Mouse (Mus musculus): ENCODE results near the gene Dohh. TPM values are rescaled to one million over a fixed set of nuclear protein-coding genes. Genes with fewer than 3 reads are reported as not detected.
A peak's percentile ranks its signal among the peaks of the same experiment; 100 is the strongest.

The Dohh gene
- polyA plus RNA-seq, 1 experiment from 2014 or later, result 61.4 TPM

- peak overlapping the region; percentile 82 for H3K27ac ChIP-seq (replicated peaks; ENCODE audit: low read depth, low read length)
- H3K9me3 ChIP-seq (ENCODE audit: control insufficient read depth, low read length), result no peaks in the 10 kb centered on the region
- DNase-seq (ENCODE audit: low spot score) (no peak), ATAC-seq (ENCODE audit: low read depth) (no peak)
- peak overlapping the region; percentile 47; the same call in 1 of the 2 replicates for H3K9ac ChIP-seq (ENCODE audit: low read depth, low read length)
- peaks cover 85% of the 10 kb centered on the region for H3K36me3 ChIP-seq (ENCODE audit: control insufficient read depth, insufficient read depth, low read length)
- H3K4me1 ChIP-seq (ENCODE audit: control insufficient read depth, insufficient read depth, low read length), result peaks cover 42% of the 10 kb centered on the region
- no peak overlapping the region for H3K4me2 ChIP-seq (ENCODE audit: low read depth, low read length)
- no peaks in the 10 kb centered on the region for H3K27me3 ChIP-seq (replicated peaks; ENCODE audit: control insufficient read depth, insufficient read depth, low read length)
- 67% methylated on average over 10 of the region's 10 CpGs for WGBS
- no peak overlapping the region for H3K4me3 ChIP-seq (ENCODE audit: low read depth, low read length)
Observed at GRCm38 (mm10) chr10:81403511-81403910, 19.3 kb downstream of the Dohh start.

DNA sequence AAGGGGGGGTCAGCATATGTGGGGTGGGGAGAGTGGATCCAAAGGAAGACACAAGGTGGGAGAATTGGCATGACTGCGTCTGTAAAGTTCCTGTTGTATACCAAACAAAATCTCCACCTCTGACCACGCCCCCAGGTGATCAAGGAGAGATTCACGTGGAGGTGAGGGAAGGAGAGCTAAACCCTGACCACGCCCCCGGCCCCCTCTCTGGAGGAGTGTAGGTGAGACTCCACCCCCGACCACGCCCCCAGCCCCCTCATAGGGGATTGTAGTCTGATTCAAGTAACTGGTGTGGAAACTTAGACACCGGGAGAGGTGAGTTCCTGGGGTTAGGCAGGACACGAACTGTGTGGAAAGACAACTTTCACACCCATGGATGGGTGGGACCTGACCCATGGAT lies 19.9 kb downstream of the Dohh start:
- peaks cover 87% of the 10 kb centered on the region for H3K36me3 ChIP-seq (ENCODE audit: control insufficient read depth, insufficient read depth, low read length)
- no peaks in the 10 kb centered on the region for H3K9me3 ChIP-seq (ENCODE audit: control insufficient read depth, low read length)
- DNase-seq (ENCODE audit: low spot score) (no peak), ATAC-seq (ENCODE audit: low read depth) (no peak)
- no peak overlapping the region for H3K4me3 ChIP-seq (ENCODE audit: low read depth, low read length)
- no peak overlapping the region for H3K9ac ChIP-seq (ENCODE audit: low read depth, low read length)
- H3K27me3 ChIP-seq (replicated peaks; ENCODE audit: control insufficient read depth, insufficient read depth, low read length), result no peaks in the 10 kb centered on the region
- H3K4me1 ChIP-seq (ENCODE audit: control insufficient read depth, insufficient read depth, low read length), result peaks cover 46% of the 10 kb centered on the region
- H3K27ac ChIP-seq (replicated peaks; ENCODE audit: low read depth, low read length), result no peak overlapping the region
- WGBS, result 30% methylated on average over 6 of the region's 9 CpGs
- no peak overlapping the region for H3K4me2 ChIP-seq (ENCODE audit: low read depth, low read length)

DNA sequence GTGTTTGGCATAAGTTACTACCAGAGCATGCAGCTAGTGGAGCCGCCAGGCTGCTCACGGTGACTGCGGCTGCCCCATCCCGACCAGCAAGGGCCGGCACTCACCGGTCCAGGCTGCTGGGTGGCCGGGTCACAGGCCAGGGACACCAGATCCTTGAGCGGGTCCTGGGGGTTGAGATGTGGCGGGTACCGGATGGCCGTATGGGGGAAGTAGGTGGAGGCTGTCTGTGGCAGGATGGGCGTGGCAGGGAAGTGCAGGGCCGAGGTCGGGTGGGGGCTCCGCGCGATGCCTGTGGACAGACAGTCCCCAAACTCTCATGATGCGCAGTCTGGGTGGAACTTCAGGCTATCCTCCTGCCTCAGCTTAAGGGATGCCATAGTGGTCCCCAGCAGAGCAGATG lies 20.5 kb downstream of the Dohh start:
- ATAC-seq (ENCODE audit: low read depth) (no peak), DNase-seq (ENCODE audit: low spot score) (no peak)
- H3K27ac ChIP-seq (replicated peaks; ENCODE audit: low read depth, low read length), result no peak overlapping the region
- no peaks in the 10 kb centered on the region for H3K27me3 ChIP-seq (replicated peaks; ENCODE audit: control insufficient read depth, insufficient read depth, low read length)
- no peak overlapping the region for H3K4me2 ChIP-seq (ENCODE audit: low read depth, low read length)
- H3K9me3 ChIP-seq (ENCODE audit: control insufficient read depth, low read length), result no peaks in the 10 kb centered on the region
- H3K36me3 ChIP-seq (ENCODE audit: control insufficient read depth, insufficient read depth, low read length), result peaks cover 80% of the 10 kb centered on the region
- 60% methylated on average over 16 of the region's 18 CpGs for WGBS
- peaks cover 51% of the 10 kb centered on the region for H3K4me1 ChIP-seq (ENCODE audit: control insufficient read depth, insufficient read depth, low read length)
- no peak overlapping the region for H3K4me3 ChIP-seq (ENCODE audit: low read depth, low read length)
- no peak overlapping the region for H3K9ac ChIP-seq (ENCODE audit: low read depth, low read length)

GRCm38 (mm10) chr10:81405588-81406201 lies 21.5 kb downstream of the Dohh start:
- H3K27me3 ChIP-seq (replicated peaks; ENCODE audit: control insufficient read depth, insufficient read depth, low read length), result no peaks in the 10 kb centered on the region
- H3K4me1 ChIP-seq (ENCODE audit: control insufficient read depth, insufficient read depth, low read length), result peaks cover 52% of the 10 kb centered on the region
- no peak overlapping the region for H3K9ac ChIP-seq (ENCODE audit: low read depth, low read length)
- no peak overlapping the region for H3K27ac ChIP-seq (replicated peaks; ENCODE audit: low read depth, low read length)
- H3K4me2 ChIP-seq (ENCODE audit: low read depth, low read length), result no peak overlapping the region
- no peak for DNase-seq (ENCODE audit: low spot score)
- H3K9me3 ChIP-seq (ENCODE audit: control insufficient read depth, low read length), result no peaks in the 10 kb centered on the region
- H3K4me3 ChIP-seq (ENCODE audit: low read depth, low read length), result no peak overlapping the region
- peaks cover 71% of the 10 kb centered on the region for H3K36me3 ChIP-seq (ENCODE audit: control insufficient read depth, insufficient read depth, low read length)
- no peak for ATAC-seq (ENCODE audit: low read depth)
- WGBS, result 46% methylated on average over 13 of the region's 13 CpGs

GRCm38 (mm10) chr10:81406504-81407440 lies 22.5 kb downstream of the Dohh start:
- H3K4me2 ChIP-seq (ENCODE audit: low read depth, low read length), result peak overlapping the region; percentile 41
- DNase-seq (ENCODE audit: low spot score), result no peak
- peaks cover 64% of the 10 kb centered on the region for H3K36me3 ChIP-seq (ENCODE audit: control insufficient read depth, insufficient read depth, low read length)
- H3K4me3 ChIP-seq (ENCODE audit: low read depth, low read length), result peak overlapping the region; percentile 9; the same call in 1 of the 2 replicates
- H3K9ac ChIP-seq (ENCODE audit: low read depth, low read length), result peak overlapping the region; percentile 41; the same call in 1 of the 2 replicates
- peaks cover 51% of the 10 kb centered on the region for H3K4me1 ChIP-seq (ENCODE audit: control insufficient read depth, insufficient read depth, low read length)
- no peak overlapping the region for H3K27ac ChIP-seq (replicated peaks; ENCODE audit: low read depth, low read length)
- no peaks in the 10 kb centered on the region for H3K27me3 ChIP-seq (replicated peaks; ENCODE audit: control insufficient read depth, insufficient read depth, low read length)
- WGBS, result 29% methylated on average over 17 of the region's 24 CpGs
- no peaks in the 10 kb centered on the region for H3K9me3 ChIP-seq (ENCODE audit: control insufficient read depth, low read length)
- no peak for ATAC-seq (ENCODE audit: low read depth)

DNA sequence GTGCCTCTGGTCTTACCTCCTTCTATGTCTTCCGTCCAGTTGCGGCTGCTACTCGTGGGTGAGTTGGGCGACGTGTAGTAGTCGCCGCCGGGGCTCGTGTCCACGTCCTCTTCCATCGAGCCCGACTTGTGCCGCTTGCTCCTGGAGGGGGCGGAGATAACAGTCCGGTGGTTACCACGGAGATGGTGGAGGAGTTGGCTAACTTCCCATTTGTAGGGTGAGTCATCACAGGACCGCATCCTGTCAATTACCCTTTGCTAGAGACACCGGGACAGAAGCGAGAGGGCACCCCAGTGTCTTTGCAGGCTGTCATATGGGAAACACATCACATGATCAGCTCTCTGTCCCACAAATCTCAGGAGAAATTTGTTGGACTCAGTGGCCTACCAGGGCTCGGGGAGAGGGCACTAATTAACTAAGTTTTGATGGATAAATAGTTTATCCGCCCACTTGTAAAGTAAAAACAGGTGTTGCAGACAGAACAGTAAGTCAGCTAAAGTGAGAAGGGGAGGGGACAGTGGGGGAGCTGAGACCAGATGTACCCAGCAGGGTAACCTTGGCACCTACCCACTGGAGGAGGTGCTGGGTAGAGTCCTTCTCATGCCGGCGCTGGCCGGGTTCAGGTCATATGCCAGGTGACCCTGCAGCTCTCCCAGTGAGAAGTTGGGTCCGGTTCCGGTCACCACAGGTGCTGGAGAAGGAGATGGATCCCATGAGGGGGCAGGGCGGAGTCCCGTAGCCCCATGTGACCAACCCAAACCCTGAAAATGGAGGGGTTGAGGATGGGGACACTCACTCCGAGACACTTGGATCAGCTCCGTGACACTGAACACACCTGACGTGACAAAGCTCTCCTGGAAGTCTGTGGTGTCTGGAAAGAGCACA lies 23.6 kb downstream of the Dohh start:
- Histone ChIP-seq H3K9me3 (ENCODE audit: control insufficient read depth, low read length) (no peaks in the 10 kb centered on the region), H3K9ac (ENCODE audit: low read depth, low read length) (peak overlapping the region; percentile 41; the same call in 1 of the 2 replicates), H3K4me3 (ENCODE audit: low read depth, low read length) (peak overlapping the region; percentile 9; the same call in 1 of the 2 replicates), H3K4me2 (ENCODE audit: low read depth, low read length) (peak overlapping the region; percentile 41), H3K27ac (replicated peaks; ENCODE audit: low read depth, low read length) (peak overlapping the region; percentile 46; the same call in 1 of the 2 replicates), H3K36me3 (ENCODE audit: control insufficient read depth, insufficient read depth, low read length) (peaks cover 67% of the 10 kb centered on the region), H3K27me3 (replicated peaks; ENCODE audit: control insufficient read depth, insufficient read depth, low read length) (no peaks in the 10 kb centered on the region), H3K4me1 (ENCODE audit: control insufficient read depth, insufficient read depth, low read length) (peaks cover 50% of the 10 kb centered on the region)
- peak; percentile 93 for DNase-seq (ENCODE audit: low spot score)
- WGBS, result 23% methylated on average over 31 of the region's 31 CpGs
- ATAC-seq (ENCODE audit: low read depth), result peak; percentile 15; the same call in 1 of the 2 replicates

- 61% methylated on average over 13 of the region's 13 CpGs for WGBS
Observed at GRCm38 (mm10) chr10:81408424-81408729, 24.1 kb downstream of the Dohh start.

DNA sequence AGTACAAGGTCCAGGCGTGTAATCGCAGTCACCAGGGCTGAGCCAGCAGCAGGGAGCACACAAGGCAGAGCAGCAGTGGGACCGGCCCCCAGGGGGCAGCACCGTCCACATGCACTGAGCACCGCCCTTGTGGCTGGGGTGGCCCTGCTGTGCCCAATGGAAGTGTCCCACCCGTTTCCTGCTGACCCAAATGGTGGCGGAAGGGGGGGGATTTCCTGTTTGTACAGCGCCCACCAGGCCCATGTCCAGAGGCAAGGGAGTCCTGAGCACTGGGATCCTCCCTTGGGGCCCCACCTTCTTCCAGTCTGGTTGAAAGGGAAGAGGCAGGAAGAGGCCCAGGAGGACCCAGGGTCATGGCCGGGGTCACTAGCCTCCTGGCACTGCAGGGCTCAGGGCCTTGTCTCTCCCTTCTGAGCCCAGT lies 24.7 kb downstream of the Dohh start:
- no peak overlapping the region for H3K27ac ChIP-seq (replicated peaks; ENCODE audit: low read depth, low read length)
- H3K9me3 ChIP-seq (ENCODE audit: control insufficient read depth, low read length), result no peaks in the 10 kb centered on the region
- peak; percentile 77 for DNase-seq (ENCODE audit: low spot score)
- no peak overlapping the region for H3K4me2 ChIP-seq (ENCODE audit: low read depth, low read length)
- no peak overlapping the region for H3K9ac ChIP-seq (ENCODE audit: low read depth, low read length)
- H3K4me3 ChIP-seq (ENCODE audit: low read depth, low read length), result no peak overlapping the region
- 23% methylated on average over 6 of the region's 9 CpGs for WGBS
- H3K36me3 ChIP-seq (ENCODE audit: control insufficient read depth, insufficient read depth, low read length), result peaks cover 63% of the 10 kb centered on the region
- H3K27me3 ChIP-seq (replicated peaks; ENCODE audit: control insufficient read depth, insufficient read depth, low read length), result no peaks in the 10 kb centered on the region
- peaks cover 51% of the 10 kb centered on the region for H3K4me1 ChIP-seq (ENCODE audit: control insufficient read depth, insufficient read depth, low read length)
- ATAC-seq (ENCODE audit: low read depth), result peak; percentile 23; the same call in 1 of the 2 replicates

More at GRCm38 (mm10) chr10:81408424-81408729, 24.1 kb downstream of the Dohh start:
- no peaks in the 10 kb centered on the region for H3K9me3 ChIP-seq (ENCODE audit: control insufficient read depth, low read length)
- no peak for ATAC-seq (ENCODE audit: low read depth)
- H3K27me3 ChIP-seq (replicated peaks; ENCODE audit: control insufficient read depth, insufficient read depth, low read length), result no peaks in the 10 kb centered on the region
- no peak overlapping the region for H3K4me2 ChIP-seq (ENCODE audit: low read depth, low read length)
- DNase-seq (ENCODE audit: low spot score), result no peak
- H3K36me3 ChIP-seq (ENCODE audit: control insufficient read depth, insufficient read depth, low read length), result peaks cover 67% of the 10 kb centered on the region
- no peak overlapping the region for H3K4me3 ChIP-seq (ENCODE audit: low read depth, low read length)
- no peak overlapping the region for H3K27ac ChIP-seq (replicated peaks; ENCODE audit: low read depth, low read length)
- no peak overlapping the region for H3K9ac ChIP-seq (ENCODE audit: low read depth, low read length)
- peaks cover 48% of the 10 kb centered on the region for H3K4me1 ChIP-seq (ENCODE audit: control insufficient read depth, insufficient read depth, low read length)

Data from embryonic facial prominence, embryonic 14.5 days (tissue).